Mouse (Mus musculus) liver, adult 2 months (tissue): ENCODE measurements at regions not wholly inside any gene's neighbourhood (a gene's known extent, or its start where the extent isn't known, plus 50 kb on each side); places are given as distances from the start of the nearest gene placed in this dataset.

ENCODE experiments used
- DNase-seq: peaks from one replicate; pipeline ENCODE4 v3.0.0-alpha.2; 2011; ENCODE audit warnings: low read depth, low spot score; ENCODE audit errors: extremely low read depth
- H3K27ac ChIP-seq: fragments of 200-500 bp; replicated peaks from 2 replicates; pipeline ENCODE4 v1.5.1; 2012; ENCODE audit warnings: low read depth, mild to moderate bottlenecking, control low read depth, inconsistent platforms, low read length; ENCODE audit not compliant: insufficient read depth
- H3K27me3 ChIP-seq: fragments of 200-500 bp; 2 replicates; pipeline ENCODE4 v1.6.1; 2012; ENCODE audit warnings: mild to moderate bottlenecking, moderate library complexity, low read length, inconsistent platforms; ENCODE audit not compliant: control insufficient read depth, insufficient read depth
- H3K36me3 ChIP-seq: fragments of 200-500 bp; 2 replicates; pipeline ENCODE4 v1.6.1; 2012; ENCODE audit warnings: low read length, inconsistent platforms; ENCODE audit not compliant: control insufficient read depth, insufficient read depth
- H3K4me1 ChIP-seq: fragments of 200-500 bp; 2 replicates; pipeline ENCODE4 v1.6.1; 2011; ENCODE audit warnings: low read length; ENCODE audit not compliant: control insufficient read depth, insufficient read depth
- H3K4me3 ChIP-seq: fragments of 200-500 bp; 2 replicates; pipeline ENCODE4 v1.5.1; 2011; ENCODE audit warnings: low read depth, mild to moderate bottlenecking, control low read depth, low read length, moderate library complexity; ENCODE audit not compliant: insufficient read depth
- H3K79me2 ChIP-seq: fragments of 200-500 bp; 2 replicates; pipeline ENCODE4 v1.6.1; 2012; ENCODE audit warnings: inconsistent platforms, mild to moderate bottlenecking, low read length, moderate library complexity; ENCODE audit not compliant: control insufficient read depth, insufficient read depth
- H3K9ac ChIP-seq: fragments of 200-500 bp; 2 replicates; pipeline ENCODE4 v1.6.1; 2012; ENCODE audit warnings: low read depth, mild to moderate bottlenecking, control low read depth, inconsistent platforms, low read length
- CTCF ChIP-seq: fragments of 200-500 bp; IDR thresholded peaks from 2 replicates; pipeline ENCODE4 v1.5.1; 2011; ENCODE audit warnings: low read depth, low read length, control low read depth
- POLR2A ChIP-seq: fragments of 200-500 bp; IDR thresholded peaks from 2 replicates; pipeline ENCODE4 v1.6.1; 2011; ENCODE audit warnings: low read length, control low read depth; ENCODE audit not compliant: insufficient read depth; ENCODE audit errors: extremely low read depth
- WGBS: fragments of 180-500 bp; shearing (Covaris S2); methylation state at CpG from one replicate; pipeline ENCODE4 v1.1.7; 2018; 5-methylcytosine and 5-hydroxymethylcytosine counted together

GRCm38 (mm10) chr6:31285981-31286737, 112.4 kb upstream of the Mkln1 start:
- DNase-seq, result no peak
- Histone ChIP-seq H3K27me3 (no peaks in the 10 kb centered on the region), H3K79me2 (no peaks in the 10 kb centered on the region; the same call in 1 of the 2 replicates), H3K36me3 (no peaks in the 10 kb centered on the region; the same call in 1 of the 2 replicates), H3K4me3 (no peak overlapping the region), H3K4me1 (no peaks in the 10 kb centered on the region), H3K9ac (no peak overlapping the region), H3K27ac (no peak overlapping the region)
- 88% methylated on average over 11 of the region's 11 CpGs for WGBS
- TF ChIP-seq CTCF (no peak), POLR2A (no peak)

GRCm38 (mm10) chr6:31287176-31287575, 111.4 kb upstream of the Mkln1 start:
- no peaks in the 10 kb centered on the region for H3K27me3 ChIP-seq

GRCm38 (mm10) chr6:31287686-31288085, 110.8 kb upstream of the Mkln1 start:
- Histone ChIP-seq H3K79me2 (no peaks in the 10 kb centered on the region; the same call in 1 of the 2 replicates), H3K4me3 (no peak overlapping the region), H3K4me1 (no peaks in the 10 kb centered on the region), H3K36me3 (peaks cover under 1% of the 10 kb centered on the region; the same call in 1 of the 2 replicates), H3K27ac (no peak overlapping the region; the same call in 1 of the 2 replicates), H3K9ac (no peak overlapping the region), H3K27me3 (no peaks in the 10 kb centered on the region)
- WGBS, result 76% methylated on average over 7 of the region's 7 CpGs
- TF ChIP-seq CTCF (no peak), POLR2A (no peak)
- no peak for DNase-seq

More at GRCm38 (mm10) chr6:31287176-31287575, 111.4 kb upstream of the Mkln1 start:
- WGBS, result 89% methylated on average over 2 of the region's 2 CpGs
- H3K4me3 ChIP-seq, result no peak overlapping the region
- H3K36me3 ChIP-seq, result no peaks in the 10 kb centered on the region; the same call in 1 of the 2 replicates
- no peak overlapping the region for H3K27ac ChIP-seq
- DNase-seq, result no peak
- no peaks in the 10 kb centered on the region for H3K4me1 ChIP-seq
- TF ChIP-seq CTCF (no peak), POLR2A (no peak)
- no peak overlapping the region for H3K9ac ChIP-seq
- H3K79me2 ChIP-seq, result no peaks in the 10 kb centered on the region; the same call in 1 of the 2 replicates

- WGBS, result 69% methylated on average over 14 of the region's 14 CpGs
- no peaks in the 10 kb centered on the region for H3K27me3 ChIP-seq
Measured at GRCm38 (mm10) chr6:31288421-31289233, 109.9 kb upstream of the Mkln1 start.

GRCm38 (mm10) chr6:31289234-31289486, 109.4 kb upstream of the Mkln1 start:
- Histone ChIP-seq H3K36me3 (peaks cover 5% of the 10 kb centered on the region; the same call in 1 of the 2 replicates), H3K4me1 (no peaks in the 10 kb centered on the region), H3K27me3 (no peaks in the 10 kb centered on the region), H3K79me2 (no peaks in the 10 kb centered on the region; the same call in 1 of the 2 replicates), H3K4me3 (no peak overlapping the region), H3K27ac (no peak overlapping the region), H3K9ac (no peak overlapping the region)
- 93% methylated on average over 4 of the region's 4 CpGs for WGBS
- no peak for DNase-seq
- TF ChIP-seq CTCF, result no peak
- no peak for TF ChIP-seq POLR2A

More at GRCm38 (mm10) chr6:31288421-31289233, 109.9 kb upstream of the Mkln1 start:
- H3K4me3 ChIP-seq, result no peak overlapping the region
- H3K36me3 ChIP-seq, result peaks cover 4% of the 10 kb centered on the region; the same call in 1 of the 2 replicates
- H3K27ac ChIP-seq, result no peak overlapping the region
- no peak overlapping the region for H3K9ac ChIP-seq
- peak; percentile 9 for DNase-seq
- no peak for TF ChIP-seq CTCF
- TF ChIP-seq POLR2A, result no peak
- no peaks in the 10 kb centered on the region; the same call in 1 of the 2 replicates for H3K79me2 ChIP-seq
- no peaks in the 10 kb centered on the region for H3K4me1 ChIP-seq
